In genomic region chr10:80566375-80567092, GRCm38 (mm10) we compare ENCODE assay signal across 8 mouse cellular contexts. TPM values are rescaled to one million over a fixed set of nuclear protein-coding genes. Genes with fewer than 3 reads are reported as not detected.
DNase-seq lines count a peak whose midpoint lies in the region; ATAC-seq and TF ChIP-seq lines count a peak whose summit lies in the region.

No protein-coding gene starts in this region.

- H3K9me3 ChIP-seq in kidney, embryonic 15.5 days (replicated peaks) = no peaks in the 10 kb centered on the region
- no peaks in the 10 kb centered on the region for H3K9me3 ChIP-seq in intestine, embryonic 15.5 days
- H3K9me3 ChIP-seq in limb, embryonic 10.5 days (replicated peaks) = no peaks in the 10 kb centered on the region
- no peaks in the 10 kb centered on the region for H3K9me3 ChIP-seq in midbrain, embryonic 16.5 days (replicated peaks; ENCODE audit: control insufficient read depth, low read length, poor library complexity, severe bottlenecking)

- H3K36me3 ChIP-seq in kidney, embryonic 15.5 days = peaks cover 26% of the 10 kb centered on the region
- H3K36me3 ChIP-seq in intestine, embryonic 15.5 days = 0 out of 2 replicates have a peak, but pooled peaks cover 2% of the 10 kb centered on the region
- peaks cover 33% of the 10 kb centered on the region for H3K36me3 ChIP-seq in limb, embryonic 10.5 days
- H3K36me3 ChIP-seq in midbrain, embryonic 16.5 days (ENCODE audit: control insufficient read depth, insufficient read depth, low read length) = peaks cover 6% of the 10 kb centered on the region; the same call in 1 of the 2 replicates

- peaks cover 49% of the 10 kb centered on the region for H3K4me1 ChIP-seq in kidney, embryonic 15.5 days
- H3K4me1 ChIP-seq in cortical plate, adult 2 months (ENCODE audit: control insufficient read depth, insufficient read depth, low read length) = peaks cover 5% of the 10 kb centered on the region; the same call in 1 of the 2 replicates
- H3K4me1 ChIP-seq in intestine, embryonic 15.5 days (replicated peaks) = peaks cover 29% of the 10 kb centered on the region
- H3K4me1 ChIP-seq in limb, embryonic 10.5 days = peaks cover 45% of the 10 kb centered on the region
- peaks cover 27% of the 10 kb centered on the region for H3K4me1 ChIP-seq in midbrain, embryonic 16.5 days (ENCODE audit: control insufficient read depth, insufficient read depth, low read length)

- no peak for ATAC-seq in kidney, embryonic 15.5 days (replicated peaks; ENCODE audit: low FRiP score)
- peak; percentile 40; the same call in 1 of the 2 replicates for ATAC-seq in intestine, embryonic 15.5 days
- peak; percentile 52 for ATAC-seq in midbrain, embryonic 16.5 days

- H3K4me3 ChIP-seq in kidney, embryonic 15.5 days (replicated peaks) = no peak overlapping the region
- H3K4me3 ChIP-seq in cortical plate, adult 2 months (ENCODE audit: insufficient read depth, low read length) = no peak overlapping the region
- H3K4me3 ChIP-seq in intestine, embryonic 15.5 days (replicated peaks) = 0 out of 2 replicates have a peak overlapping the region, but pooled peaks have one; percentile 1
- H3K4me3 ChIP-seq in limb, embryonic 10.5 days = no peak overlapping the region
- peak overlapping the region; percentile 2; the same call in 1 of the 2 replicates for H3K4me3 ChIP-seq in midbrain, embryonic 16.5 days (ENCODE audit: low read depth, low read length)

- TF ChIP-seq CTCF in cortical plate, adult 2 months (IDR thresholded peaks at IDR 0.05; ENCODE audit: extremely low read depth, insufficient read depth, low read length) = peak; percentile 86

- no peaks in the 10 kb centered on the region for H3K27me3 ChIP-seq in kidney, embryonic 15.5 days
- H3K27me3 ChIP-seq in intestine, embryonic 15.5 days (replicated peaks) = no peaks in the 10 kb centered on the region
- H3K27me3 ChIP-seq in limb, embryonic 10.5 days (ENCODE audit: low read depth, poor library complexity, severe bottlenecking) = no peaks in the 10 kb centered on the region
- no peaks in the 10 kb centered on the region for H3K27me3 ChIP-seq in midbrain, embryonic 16.5 days (ENCODE audit: control insufficient read depth, insufficient read depth, low read depth, low read length)

- 27% methylated on average over 17 of the region's 17 CpGs for WGBS in kidney, embryonic 15.5 days
- WGBS in intestine, embryonic 15.5 days = 29% methylated on average over 17 of the region's 17 CpGs
- WGBS in limb, embryonic 10.5 days = 32% methylated on average over 17 of the region's 17 CpGs
- WGBS in midbrain, embryonic 16.5 days = 4% methylated on average over 17 of the region's 17 CpGs

- no peak overlapping the region for H3K27ac ChIP-seq in kidney, embryonic 15.5 days
- peak overlapping the region; percentile 91 for H3K27ac ChIP-seq in cortical plate, adult 2 months (ENCODE audit: insufficient read depth, low read length)
- no peak overlapping the region for H3K27ac ChIP-seq in intestine, embryonic 15.5 days
- H3K27ac ChIP-seq in limb, embryonic 10.5 days = no peak overlapping the region
- H3K27ac ChIP-seq in midbrain, embryonic 16.5 days (ENCODE audit: low read length) = peak overlapping the region; percentile 61

- TF ChIP-seq POLR2A in cortical plate, adult 2 months (IDR thresholded peaks at IDR 0.05; ENCODE audit: extremely low read depth, insufficient read depth, low read length) = no peak; the same call in 1 of the 2 replicates

- H3K9ac ChIP-seq in kidney, embryonic 15.5 days = no peak overlapping the region
- H3K9ac ChIP-seq in intestine, embryonic 15.5 days = no peak overlapping the region
- peak overlapping the region; percentile 52; the same call in 1 of the 2 replicates for H3K9ac ChIP-seq in midbrain, embryonic 16.5 days (ENCODE audit: low read depth, low read length)

- DNase-seq in kidney, adult 11 months = peak; percentile 69
- peak; percentile 70 to 76 for DNase-seq in gastrocnemius, adult 8-10 months (ENCODE audit: low spot score in 2 of 2)
- DNase-seq in limb, embryonic 10.5 days (ENCODE audit: low spot score) = peak; percentile 91
- DNase-seq in spleen, postnatal 10 days (ENCODE audit: low spot score in 2 of 2) = peak; percentile 94

- H3K4me2 ChIP-seq in kidney, embryonic 15.5 days = no peak overlapping the region
- H3K4me2 ChIP-seq in intestine, embryonic 15.5 days (replicated peaks) = no peak overlapping the region
- peak overlapping the region; percentile 43 for H3K4me2 ChIP-seq in midbrain, embryonic 16.5 days (ENCODE audit: low read length)

RNA-seq across cellular contexts. Expression of gene Rexo1, which starts 5.2 kb away (rescaled TPM):
- polyA plus RNA-seq in kidney, embryonic 15.5 days (2015; fragmentation: Nextera tagmentation; extraction: Ambion mirVana) = 23.9 and 29.5 TPM in 2 replicates
- 44.7 and 45.0 TPM in 2 replicates for polyA plus RNA-seq in cortical plate, adult 2 months (2012; rRNA removed)
- total RNA-seq in gastrocnemius, adult 8-10 months (2022) = 10 to 100 TPM in 2 of 4 experiments, 1 to 10 TPM in 2; 8.5 to 11.1 (median 10.1) TPM
- 23.6 and 25.0 TPM in 2 replicates for polyA plus RNA-seq in intestine, embryonic 15.5 days (2015; fragmentation: Nextera tagmentation; extraction: Ambion mirVana)
- polyA plus RNA-seq in limb, embryonic 10.5 days (2016; fragmentation: Nextera tagmentation; extraction: Ambion mirVana) = 40.8 and 42.6 TPM in 2 replicates
- polyA plus RNA-seq in midbrain, embryonic 16.5 days (2015; fragmentation: Nextera tagmentation; extraction: Ambion mirVana) = 26.9 and 27.6 TPM in 2 replicates

RNA-seq across cellular contexts. Expression of gene Klf16, which starts 10.6 kb away (rescaled TPM):
- polyA plus RNA-seq in kidney, embryonic 15.5 days (2015; fragmentation: Nextera tagmentation; extraction: Ambion mirVana) = 9.9 and 11.2 TPM in 2 replicates
- polyA plus RNA-seq in cortical plate, adult 2 months (2012; rRNA removed) = 34.7 and 36.9 TPM in 2 replicates
- total RNA-seq in gastrocnemius, adult 8-10 months (2022) = 1 to 10 TPM; 1.1 to 2.0 (median 1.3) TPM
- 8.3 TPM in 2 replicates for polyA plus RNA-seq in intestine, embryonic 15.5 days (2015; fragmentation: Nextera tagmentation; extraction: Ambion mirVana)
- 8.7 and 11.3 TPM in 2 replicates for polyA plus RNA-seq in limb, embryonic 10.5 days (2016; fragmentation: Nextera tagmentation; extraction: Ambion mirVana)
- polyA plus RNA-seq in midbrain, embryonic 16.5 days (2015; fragmentation: Nextera tagmentation; extraction: Ambion mirVana) = 4.9 and 5.5 TPM in 2 replicates

RNA-seq across cellular contexts. Expression of gene Abhd17a, which starts 23.6 kb away (rescaled TPM):
- polyA plus RNA-seq in kidney, embryonic 15.5 days (2015; fragmentation: Nextera tagmentation; extraction: Ambion mirVana) = 93.5 and 95.4 TPM in 2 replicates
- 329 and 330 TPM in 2 replicates for polyA plus RNA-seq in cortical plate, adult 2 months (2012; rRNA removed)
- 10 to 100 TPM; 70.5 to 80.7 (median 77.3) TPM for total RNA-seq in gastrocnemius, adult 8-10 months (2022)
- 95.7 and 101 TPM in 2 replicates for polyA plus RNA-seq in intestine, embryonic 15.5 days (2015; fragmentation: Nextera tagmentation; extraction: Ambion mirVana)
- polyA plus RNA-seq in limb, embryonic 10.5 days (2016; fragmentation: Nextera tagmentation; extraction: Ambion mirVana) = 104 and 108 TPM in 2 replicates
- 97.0 and 108 TPM in 2 replicates for polyA plus RNA-seq in midbrain, embryonic 16.5 days (2015; fragmentation: Nextera tagmentation; extraction: Ambion mirVana)

RNA-seq across cellular contexts. Expression of gene Atp8b3, which starts 27.6 kb away (rescaled TPM):
- polyA plus RNA-seq in kidney, embryonic 15.5 days (2015; fragmentation: Nextera tagmentation; extraction: Ambion mirVana) = 0.23 TPM in 2 replicates
- 0.08 and 0.09 TPM in 2 replicates for polyA plus RNA-seq in cortical plate, adult 2 months (2012; rRNA removed)
- total RNA-seq in gastrocnemius, adult 8-10 months (2022) = not detected
- 0.09 and 0.19 TPM in 2 replicates for polyA plus RNA-seq in intestine, embryonic 15.5 days (2015; fragmentation: Nextera tagmentation; extraction: Ambion mirVana)
- polyA plus RNA-seq in limb, embryonic 10.5 days (2016; fragmentation: Nextera tagmentation; extraction: Ambion mirVana) = 0.26 and 0.53 TPM in 2 replicates
- 1.1 and 1.4 TPM in 2 replicates for polyA plus RNA-seq in midbrain, embryonic 16.5 days (2015; fragmentation: Nextera tagmentation; extraction: Ambion mirVana)

RNA-seq across cellular contexts. Expression of gene Scamp4, which starts 36.1 kb away (rescaled TPM):
- polyA plus RNA-seq in kidney, embryonic 15.5 days (2015; fragmentation: Nextera tagmentation; extraction: Ambion mirVana) = 93.5 and 107 TPM in 2 replicates
- polyA plus RNA-seq in cortical plate, adult 2 months (2012; rRNA removed) = 63.2 and 63.9 TPM in 2 replicates
- total RNA-seq in gastrocnemius, adult 8-10 months (2022) = 10 to 100 TPM; 17.4 to 21.2 (median 19.2) TPM
- polyA plus RNA-seq in intestine, embryonic 15.5 days (2015; fragmentation: Nextera tagmentation; extraction: Ambion mirVana) = 105 and 114 TPM in 2 replicates
- polyA plus RNA-seq in limb, embryonic 10.5 days (2016; fragmentation: Nextera tagmentation; extraction: Ambion mirVana) = 87.8 and 92.2 TPM in 2 replicates
- 61.2 and 64.3 TPM in 2 replicates for polyA plus RNA-seq in midbrain, embryonic 16.5 days (2015; fragmentation: Nextera tagmentation; extraction: Ambion mirVana)

Comparison
In these comparisons a context has a peak if more than half of its experiments do, and no peak if none do; other contexts are left out.
1. H3K27ac ChIP-seq: peak in cortical plate, adult 2 months (single experiment) and midbrain, embryonic 16.5 days (single experiment); none in kidney, embryonic 15.5 days (single experiment), intestine, embryonic 15.5 days (single experiment) and limb, embryonic 10.5 days (single experiment).
2. H3K4me3 ChIP-seq: peak in intestine, embryonic 15.5 days (single experiment) and midbrain, embryonic 16.5 days (single experiment); none in kidney, embryonic 15.5 days (single experiment), cortical plate, adult 2 months (single experiment) and limb, embryonic 10.5 days (single experiment).
3. Peak in every context shown above with its lines, with median percentiles within 50 percentile points of each other: DNase-seq.